36 mouse cellular contexts compared by ENCODE assay signal in the genomic region with DNA sequence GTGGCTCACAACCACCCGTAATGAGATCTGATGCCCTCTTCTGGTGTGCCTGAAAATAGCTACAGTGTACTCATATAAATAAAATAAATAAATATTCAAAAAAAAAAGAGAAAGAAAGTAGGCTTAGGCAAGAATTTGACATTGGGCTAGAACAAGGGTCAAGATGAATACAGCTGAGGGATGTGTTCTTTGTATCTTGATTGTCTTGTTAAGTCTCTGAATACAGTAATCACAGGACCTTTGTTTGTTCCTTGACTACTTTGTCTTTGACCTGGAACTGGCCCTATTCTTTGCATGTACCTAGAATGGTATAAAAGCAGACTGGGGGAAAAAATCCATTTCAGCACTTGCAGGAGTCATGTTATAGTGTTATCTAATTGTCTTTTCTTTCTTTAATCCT. TPM values are rescaled to one million over a fixed set of nuclear protein-coding genes. Genes with fewer than 3 reads are reported as not detected.
"Had no signal": no experiment of that assay in that cellular context is flagged by ENCODE, and none has a peak within 500 bp of the region (broad histone marks: within the 10 kb centered on the region; RNA-seq: fewer than 3 reads in every experiment).

No protein-coding gene starts in this region.

- H3K9ac ChIP-seq: heart, embryonic 12.5 days; heart, embryonic 13.5 days; heart, embryonic 15.5 days; hindbrain, embryonic 12.5 days; hindbrain, embryonic 13.5 days; hindbrain, embryonic 14.5 days; hindbrain, embryonic 15.5 days; intestine, embryonic 15.5 days; kidney, embryonic 15.5 days had no signal

- H3K4me1 ChIP-seq: heart, embryonic 10.5 days; heart, embryonic 12.5 days; heart, embryonic 13.5 days; heart, embryonic 15.5 days; hindbrain, embryonic 10.5 days; hindbrain, embryonic 12.5 days; hindbrain, embryonic 13.5 days; hindbrain, embryonic 15.5 days; intestine, embryonic 15.5 days; kidney, embryonic 15.5 days had no signal

- H3K36me3 ChIP-seq: heart, embryonic 10.5 days; heart, embryonic 12.5 days; heart, embryonic 13.5 days; heart, embryonic 15.5 days; hindbrain, embryonic 10.5 days; hindbrain, embryonic 12.5 days; hindbrain, embryonic 13.5 days; hindbrain, embryonic 15.5 days; intestine, embryonic 15.5 days; kidney, embryonic 15.5 days had no signal

- H3K27me3 ChIP-seq: heart, embryonic 12.5 days; heart, embryonic 13.5 days; heart, embryonic 15.5 days; hindbrain, embryonic 12.5 days; hindbrain, embryonic 13.5 days; hindbrain, embryonic 15.5 days; intestine, embryonic 15.5 days; kidney, embryonic 15.5 days had no signal

- H3K27ac ChIP-seq: heart, embryonic 10.5 days; heart, embryonic 13.5 days; heart, embryonic 15.5 days; hindbrain, embryonic 10.5 days; hindbrain, embryonic 12.5 days; hindbrain, embryonic 13.5 days; hindbrain, embryonic 14.5 days; hindbrain, embryonic 15.5 days; hindbrain, postnatal 0 days; intestine, embryonic 15.5 days; kidney, embryonic 15.5 days; kidney, postnatal 0 days; layer of hippocampus, adult 2 months; left cerebral cortex, adult 2 months had no signal

- H3K9me3 ChIP-seq: heart, embryonic 10.5 days; heart, embryonic 12.5 days; heart, embryonic 13.5 days; heart, embryonic 15.5 days; hindbrain, embryonic 10.5 days; hindbrain, embryonic 12.5 days; hindbrain, embryonic 13.5 days; hindbrain, embryonic 15.5 days; intestine, embryonic 15.5 days; kidney, embryonic 15.5 days had no signal

- H3K4me2 ChIP-seq: heart, embryonic 11.5 days; heart, embryonic 12.5 days; heart, embryonic 13.5 days; heart, embryonic 15.5 days; hindbrain, embryonic 12.5 days; hindbrain, embryonic 13.5 days; hindbrain, embryonic 14.5 days; hindbrain, embryonic 15.5 days; intestine, embryonic 15.5 days; kidney, embryonic 15.5 days had no signal

- ATAC-seq: hindbrain, embryonic 16.5 days; hindbrain, postnatal 0 days; inflammation-experienced regulatory T-cells, adult 6 months; intestine, embryonic 15.5 days; intestine, embryonic 16.5 days; intestine, postnatal 0 days had no signal

- H3K4me3 ChIP-seq: heart, embryonic 10.5 days; heart, embryonic 12.5 days; heart, embryonic 13.5 days; heart, embryonic 15.5 days; hindbrain, embryonic 10.5 days; hindbrain, embryonic 12.5 days; hindbrain, embryonic 13.5 days; hindbrain, embryonic 15.5 days; intestine, embryonic 15.5 days; kidney, embryonic 15.5 days; layer of hippocampus, adult 2 months; left cerebral cortex, adult 2 months had no signal

- DNase-seq: heart, postnatal 10 days; heart, postnatal 36 days; heart, postnatal 4 days; kidney, adult 11 months; kidney, adult 18-20 months; kidney, adult 2 months; kidney, adult 8-10 months; kidney, adult 9 months; kidney, postnatal 10 days; kidney, postnatal 14 days; kidney, postnatal 25 days; kidney, postnatal 36 days; layer of hippocampus, adult 9-11 months; layer of hippocampus, postnatal 36 days had no signal

RNA-seq across cellular contexts. Expression of a gene that starts 44.1 kb away (rescaled TPM):
- total RNA-seq: heart, postnatal 10 days; heart, postnatal 25 days; heart, postnatal 36 days; hematopoietic stem cell, adult 5-6 weeks had no signal
- polyA plus RNA-seq: inflammation-experienced regulatory T-cells, adult 6 months had no signal
